Mouse (Mus musculus) kidney, adult 2 months (tissue): ENCODE measurements at regions not wholly inside any gene's neighbourhood (a gene's known extent, or its start where the extent isn't known, plus 50 kb on each side); places are given as distances from the start of the nearest gene placed in this dataset.

Source experiments
- DNase-seq: peaks from one replicate; pipeline ENCODE4 v3.0.0; 2021
- H3K27ac ChIP-seq: fragments of 200-500 bp; 2 replicates; pipeline ENCODE4 v1.5.1; 2012; ENCODE audit warnings: low read depth, low read length, control low read depth, inconsistent platforms; ENCODE audit not compliant: insufficient read depth
- H3K27me3 ChIP-seq: fragments of 200-500 bp; replicated peaks from 2 replicates; pipeline ENCODE4 v1.6.1; 2012; ENCODE audit warnings: mild to moderate bottlenecking, moderate library complexity, low read length, inconsistent platforms; ENCODE audit not compliant: control insufficient read depth, insufficient read depth
- H3K36me3 ChIP-seq: fragments of 200-500 bp; 2 replicates; pipeline ENCODE4 v1.6.1; 2012; ENCODE audit warnings: mild to moderate bottlenecking, moderate library complexity, low read length, inconsistent platforms; ENCODE audit not compliant: control insufficient read depth, insufficient read depth
- H3K4me1 ChIP-seq: fragments of 200-500 bp; 2 replicates; pipeline ENCODE4 v1.6.1; 2011; ENCODE audit warnings: low read length; ENCODE audit not compliant: control insufficient read depth, insufficient read depth
- H3K4me3 ChIP-seq: fragments of 200-500 bp; 2 replicates; pipeline ENCODE4 v1.5.1; 2011; ENCODE audit warnings: mild to moderate bottlenecking, low read depth, low read length, control low read depth; ENCODE audit not compliant: insufficient read depth
- CTCF ChIP-seq: fragments of 200-500 bp; conservative IDR thresholded peaks from 2 replicates; pipeline ENCODE4 v1.5.1; 2011; ENCODE audit warnings: low read depth, mild to moderate bottlenecking, control low read depth, low read length, moderate library complexity, mixed read lengths; ENCODE audit not compliant: insufficient read depth, insufficient read length
- POLR2A ChIP-seq: fragments of 200-500 bp; IDR thresholded peaks from one replicate; pipeline ENCODE4 v1.6.1; 2011; ENCODE audit warnings: low read depth, low read length, control low read depth
- WGBS: fragments of 180-500 bp; shearing (Covaris S2); methylation state at CpG from one replicate; pipeline ENCODE4 v1.1.7; 2018; 5-methylcytosine and 5-hydroxymethylcytosine counted together

DNA sequence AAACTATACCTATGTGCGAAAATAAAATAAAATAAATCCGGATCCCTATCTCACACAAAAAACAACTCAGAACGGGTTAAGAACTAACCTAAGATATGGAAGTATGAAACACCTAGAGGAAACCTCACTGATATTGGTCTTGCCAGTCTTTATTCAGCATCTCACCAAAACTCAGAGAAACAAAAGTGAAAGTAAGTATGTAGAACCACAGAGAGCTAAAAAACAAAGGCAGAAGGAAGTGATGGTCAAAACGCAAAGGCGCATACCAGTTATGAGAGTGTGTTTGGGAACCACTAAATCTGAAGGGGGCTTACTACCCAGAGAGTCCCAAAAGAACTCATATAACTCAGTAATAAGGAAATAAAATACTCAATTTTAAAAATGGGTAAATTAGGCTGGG is 245.8 kb upstream of the Nr4a3 start:
- H3K36me3 ChIP-seq: no peaks in the 10 kb centered on the region
- no peak overlapping the region for H3K4me3 ChIP-seq
- TF ChIP-seq POLR2A (no peak), CTCF (no peak)
- H3K27ac ChIP-seq: no peak overlapping the region
- WGBS: 85% methylated on average over 5 of the region's 5 CpGs
- no peaks in the 10 kb centered on the region for H3K27me3 ChIP-seq
- no peaks in the 10 kb centered on the region for H3K4me1 ChIP-seq
- no peak for DNase-seq

DNA sequence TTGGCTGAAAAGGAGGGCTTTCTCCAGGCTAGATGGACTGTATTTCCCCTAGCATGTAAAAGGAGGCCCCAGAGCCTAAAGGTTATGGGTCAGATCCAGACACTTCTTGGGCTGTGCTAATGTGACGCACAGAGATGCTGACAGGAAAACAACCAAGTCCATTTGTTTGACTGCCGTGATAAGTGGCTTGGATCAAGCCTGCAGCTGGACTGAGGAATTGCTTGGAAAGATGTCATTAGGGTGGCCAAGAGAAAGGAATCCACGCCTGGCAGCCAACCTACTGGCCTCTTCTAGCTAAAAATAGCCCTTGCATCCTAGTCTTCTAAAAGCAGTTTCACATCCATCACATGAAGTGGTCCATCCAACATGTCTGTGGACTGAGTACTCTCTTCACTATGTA is 241.8 kb upstream of the Nr4a3 start:
- Histone ChIP-seq H3K27me3 (no peaks in the 10 kb centered on the region), H3K4me1 (no peaks in the 10 kb centered on the region), H3K4me3 (no peak overlapping the region), H3K36me3 (no peaks in the 10 kb centered on the region), H3K27ac (no peak overlapping the region)
- 61% methylated on average over 3 of the region's 3 CpGs for WGBS
- no peak for DNase-seq
- no peak for TF ChIP-seq POLR2A
- TF ChIP-seq CTCF: no peak

DNA sequence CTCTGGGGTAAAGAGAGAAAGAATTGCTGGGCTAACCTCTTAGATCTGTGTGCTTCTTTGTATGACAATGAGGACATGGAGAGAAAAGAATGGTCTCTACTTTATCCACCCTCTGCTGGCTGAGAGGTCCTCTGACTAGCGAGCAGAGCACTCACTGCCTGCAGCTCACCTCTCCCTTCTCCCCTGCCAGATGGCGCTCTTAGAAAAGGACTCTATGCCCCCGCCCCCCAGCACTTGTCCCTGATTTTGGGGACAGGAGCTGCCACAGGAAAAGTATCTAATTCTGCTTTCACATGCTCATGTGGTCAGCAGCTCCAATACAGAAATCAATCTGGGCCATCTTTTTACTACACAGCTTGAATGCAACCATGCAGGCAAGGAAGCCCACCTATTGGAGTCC is 237.1 kb upstream of the Nr4a3 start:
- H3K27me3 ChIP-seq: no peaks in the 10 kb centered on the region
- no peaks in the 10 kb centered on the region for H3K36me3 ChIP-seq
- H3K27ac ChIP-seq: no peak overlapping the region
- 24% methylated on average over 3 of the region's 3 CpGs for WGBS
- DNase-seq: no peak
- no peak for TF ChIP-seq CTCF
- no peak for TF ChIP-seq POLR2A
- H3K4me3 ChIP-seq: no peak overlapping the region
- no peaks in the 10 kb centered on the region for H3K4me1 ChIP-seq

DNA sequence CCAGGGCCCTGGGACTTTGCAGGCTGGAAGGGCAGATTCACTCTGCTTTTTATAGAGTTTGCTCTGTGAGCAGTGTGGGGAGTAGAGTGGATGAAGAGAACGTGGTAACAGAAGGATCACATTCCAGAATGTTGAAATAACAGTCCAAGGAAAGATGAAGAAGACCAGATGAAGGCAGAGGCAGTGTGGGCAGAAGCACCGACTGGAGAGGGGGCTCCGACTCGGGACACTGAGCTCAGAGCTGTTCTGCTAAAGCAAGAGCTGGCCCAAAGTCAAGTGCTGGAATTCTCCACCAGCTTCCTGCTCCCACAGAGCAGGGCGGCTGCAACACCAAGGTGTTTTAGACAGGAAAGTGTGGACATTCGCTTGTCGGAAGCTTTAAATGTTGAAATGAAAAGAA is 230.9 kb upstream of the Nr4a3 start:
- TF ChIP-seq POLR2A (no peak), CTCF (no peak)
- Histone ChIP-seq H3K27me3 (no peaks in the 10 kb centered on the region), H3K36me3 (no peaks in the 10 kb centered on the region), H3K27ac (no peak overlapping the region), H3K4me3 (no peak overlapping the region), H3K4me1 (no peaks in the 10 kb centered on the region)
- 59% methylated on average over 7 of the region's 7 CpGs for WGBS
- DNase-seq: no peak

DNA sequence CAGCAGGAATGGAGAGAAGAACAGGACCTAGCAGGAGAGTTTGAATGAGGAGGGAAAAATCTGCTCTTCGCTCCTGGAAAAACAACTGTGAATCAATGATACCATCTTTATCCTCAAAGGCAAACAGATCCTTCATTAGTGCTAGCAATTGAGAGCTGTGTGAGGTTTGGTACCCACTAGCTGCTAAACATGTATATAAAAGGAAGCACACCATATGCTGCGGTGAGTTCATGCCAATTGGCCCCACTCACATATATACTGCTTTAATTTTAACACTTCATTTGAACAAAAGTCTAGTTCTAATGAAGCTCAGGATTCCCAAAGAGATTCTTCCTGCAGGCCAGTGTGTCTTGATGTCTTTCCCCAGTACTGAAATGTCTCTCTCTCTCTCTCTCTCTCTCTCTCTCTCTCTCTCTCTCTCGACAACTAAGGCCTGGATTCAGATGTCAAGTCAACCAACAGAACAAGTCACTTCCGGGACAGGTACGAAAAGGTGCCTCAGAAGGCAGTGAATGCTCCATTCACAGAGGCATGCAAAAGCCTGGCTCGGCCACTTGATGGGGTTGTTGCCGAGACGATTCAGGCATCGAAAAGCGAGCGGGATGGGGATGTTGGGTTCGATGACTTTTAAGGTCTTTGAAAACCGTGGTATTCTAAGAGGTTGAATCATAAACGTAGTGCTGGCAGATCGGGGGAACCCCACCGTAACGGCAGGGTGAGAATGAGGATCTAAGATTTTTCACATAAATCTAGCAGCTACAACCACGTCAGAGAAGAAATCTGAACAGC is 226.4 kb upstream of the Nr4a3 start:
- no peaks in the 10 kb centered on the region for H3K4me1 ChIP-seq
- no peak for TF ChIP-seq CTCF
- no peak for TF ChIP-seq POLR2A
- no peak for DNase-seq
- H3K36me3 ChIP-seq: no peaks in the 10 kb centered on the region
- WGBS: 87% methylated on average over 18 of the region's 18 CpGs
- no peaks in the 10 kb centered on the region for H3K27me3 ChIP-seq
- H3K4me3 ChIP-seq: no peak overlapping the region
- no peak overlapping the region for H3K27ac ChIP-seq

DNA sequence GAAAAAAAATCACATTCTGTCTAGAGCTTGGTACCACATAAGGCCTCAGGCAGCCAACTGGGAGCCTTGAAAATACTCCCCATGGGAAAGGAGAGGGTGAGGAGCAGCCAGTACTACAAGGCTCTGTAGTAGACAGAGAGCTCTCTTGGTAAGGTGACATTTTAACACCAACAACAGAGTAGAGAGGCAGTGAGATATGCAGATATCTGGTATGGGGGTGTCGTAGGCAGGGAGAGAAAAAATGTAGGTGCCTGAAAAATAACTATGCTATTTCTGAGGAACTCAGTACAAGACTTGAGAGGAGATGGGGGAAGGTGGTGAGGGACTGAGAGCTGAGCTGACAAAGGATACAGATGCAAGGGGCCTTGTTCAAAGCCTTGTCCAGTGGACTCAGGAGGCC is 224.4 kb upstream of the Nr4a3 start:
- no peaks in the 10 kb centered on the region for H3K4me1 ChIP-seq
- no peak for DNase-seq
- no peaks in the 10 kb centered on the region for H3K27me3 ChIP-seq
- 88% methylated on average over 1 of the region's 1 CpGs for WGBS
- H3K36me3 ChIP-seq: no peaks in the 10 kb centered on the region
- TF ChIP-seq POLR2A (no peak), CTCF (no peak)
- no peak overlapping the region for H3K27ac ChIP-seq
- H3K4me3 ChIP-seq: no peak overlapping the region

DNA sequence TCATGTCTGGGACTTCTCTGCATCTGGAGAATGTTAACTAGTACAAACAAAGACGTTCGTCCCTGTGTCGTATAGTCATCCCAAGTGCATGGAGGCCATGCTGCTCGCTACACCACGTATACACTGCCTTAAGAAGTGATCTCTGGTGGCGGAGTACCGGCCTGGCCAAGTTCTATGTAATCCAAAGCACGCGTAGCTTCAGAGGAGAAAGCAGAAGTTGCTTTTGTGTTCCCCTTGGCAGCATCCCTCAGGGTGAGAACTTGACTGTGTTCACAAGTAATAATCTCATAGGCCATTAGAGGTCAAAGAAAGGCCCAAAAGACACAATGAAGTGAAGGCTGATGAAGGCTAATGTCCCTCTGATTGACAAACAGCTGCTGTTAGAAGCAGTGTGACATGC is 221.7 kb upstream of the Nr4a3 start:
- no peak overlapping the region for H3K4me3 ChIP-seq
- TF ChIP-seq CTCF (no peak), POLR2A (no peak)
- 83% methylated on average over 9 of the region's 9 CpGs for WGBS

DNA sequence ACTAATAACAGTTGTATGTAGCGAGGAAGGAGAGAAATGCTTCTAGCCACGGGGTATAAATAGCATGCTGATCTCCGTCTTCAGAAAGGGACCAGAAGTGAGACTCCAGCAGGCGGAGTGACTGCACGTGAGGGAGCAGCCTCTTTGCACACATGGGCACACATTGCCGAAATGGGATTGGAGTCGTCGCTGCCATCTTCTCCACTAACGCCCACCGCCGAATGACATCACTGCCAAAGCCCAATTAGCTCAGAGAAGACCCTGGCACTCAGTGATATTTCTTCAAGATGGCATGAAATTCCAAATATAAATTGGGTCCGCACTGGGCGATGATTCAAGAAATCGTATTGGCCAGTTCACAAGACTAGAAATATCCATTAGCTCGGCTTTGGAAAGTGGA is 220.9 kb upstream of the Nr4a3 start:
- no peaks in the 10 kb centered on the region for H3K27me3 ChIP-seq
- no peaks in the 10 kb centered on the region for H3K36me3 ChIP-seq
- H3K27ac ChIP-seq: no peak overlapping the region
- DNase-seq: no peak
- no peaks in the 10 kb centered on the region for H3K4me1 ChIP-seq
- no peak overlapping the region for H3K4me3 ChIP-seq
- WGBS: 90% methylated on average over 15 of the region's 15 CpGs
- TF ChIP-seq CTCF (no peak), POLR2A (no peak)

More for the DNA sequence above, 221.7 kb upstream of the Nr4a3 start:
- no peaks in the 10 kb centered on the region for H3K27me3 ChIP-seq
- no peaks in the 10 kb centered on the region for H3K4me1 ChIP-seq
- H3K27ac ChIP-seq: no peak overlapping the region
- no peaks in the 10 kb centered on the region for H3K36me3 ChIP-seq
- DNase-seq: no peak
